Mouse (Mus musculus) megakaryocyte, embryonic 14.5 days (primary cell): Measurements from ENCODE around the gene Junb.

Experiments used
- FLI1 ChIP-seq: IDR thresholded peaks from 2 replicates; pipeline ENCODE4 v1.6.1; 2012; ENCODE audit warnings: low read length, inconsistent platforms, mixed read lengths
- GATA1 ChIP-seq: IDR thresholded peaks from 3 replicates; pipeline ENCODE4 v1.6.1; 2012; ENCODE audit warnings: mixed read lengths, low read length, inconsistent platforms, borderline replicate concordance

DNA sequence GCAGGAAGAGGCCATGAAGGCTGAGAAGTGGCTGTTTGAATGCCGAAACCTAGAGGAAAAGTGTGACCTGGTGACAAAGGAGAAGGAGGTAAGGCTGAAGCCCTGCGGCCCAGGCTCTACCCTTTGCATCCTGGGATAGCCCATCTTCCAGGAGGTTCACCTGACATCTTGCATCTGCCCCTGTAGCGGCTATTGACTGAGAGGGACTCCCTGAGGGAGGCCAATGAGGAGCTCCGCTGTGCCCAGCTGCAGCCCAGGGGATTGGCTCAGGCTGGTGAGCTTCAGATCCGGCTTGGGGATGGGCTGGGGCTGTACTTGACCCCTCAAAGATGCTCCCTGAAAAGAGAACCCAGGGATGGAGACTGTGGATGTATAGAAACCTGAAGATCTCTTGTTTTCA is 18.5 kb upstream of the Junb start:
- TF ChIP-seq GATA1, result no peak
- TF ChIP-seq FLI1, result no peak
